Mouse (Mus musculus) hindbrain, embryonic 15.5 days (tissue): ENCODE results near the gene Tnrc6a. TPM values are rescaled to one million over a fixed set of nuclear protein-coding genes. Genes with fewer than 3 reads are reported as not detected.

ENCODE experiments used
- ATAC-seq: fragments of 200-750 bp; cut with Nextera tagmentation; 2 replicates; pipeline ENCODE4 v1.8.0; 2017; ENCODE audit warnings: low read depth, moderate number of reproducible peaks, moderate TSS enrichment; ENCODE audit not compliant: low FRiP score
- H3K27ac ChIP-seq: fragments of 300-500 bp; sonication (generic); replicated peaks from 2 replicates; pipeline ENCODE4 v1.5.1; 2015; ENCODE audit warnings: mild to moderate bottlenecking, inconsistent platforms
- H3K27me3 ChIP-seq: fragments of 300-500 bp; sonication (generic); 2 replicates; pipeline ENCODE4 v1.6.1; 2015; ENCODE audit warnings: control low read depth, inconsistent platforms
- H3K36me3 ChIP-seq: fragments of 300-500 bp; sonication (generic); 2 replicates; pipeline ENCODE4 v1.6.1; 2015; ENCODE audit warnings: control low read depth, inconsistent platforms
- H3K4me1 ChIP-seq: fragments of 300-500 bp; sonication (generic); replicated peaks from 2 replicates; pipeline ENCODE4 v1.6.1; 2015; ENCODE audit warnings: control low read depth, inconsistent platforms
- H3K4me2 ChIP-seq: fragments of 300-500 bp; sonication (generic); 2 replicates; pipeline ENCODE4 v1.6.1; 2015; ENCODE audit warnings: moderate library complexity, mild to moderate bottlenecking, inconsistent platforms
- H3K4me3 ChIP-seq: fragments of 300-500 bp; sonication (generic); 2 replicates; pipeline ENCODE4 v1.5.1; 2015; ENCODE audit warnings: mild to moderate bottlenecking, inconsistent platforms
- H3K9ac ChIP-seq: fragments of 300-500 bp; sonication (generic); 2 replicates; pipeline ENCODE4 v1.6.1; 2015; ENCODE audit warnings: inconsistent platforms
- H3K9me3 ChIP-seq: fragments of 300-500 bp; sonication (generic); 2 replicates; pipeline ENCODE4 v1.6.1; 2016; ENCODE audit warnings: control low read depth, inconsistent platforms
- WGBS: fragments of 180-500 bp; shearing (Covaris S2); methylation state at CpG from one replicate; pipeline ENCODE4 v1.1.7; 2015; 5-methylcytosine and 5-hydroxymethylcytosine counted together
- polyA plus RNA-seq: library from polyadenylated mRNA; unstranded; fragments of >200 nt; fragmentation: Nextera tagmentation; extraction: Ambion mirVana; gene quantifications from 2 replicates; pipeline ENCODE4 v1.2.1, GENCODE M21; 2015

Gene Tnrc6a
- polyA plus RNA-seq, 1 experiment from 2014 or later, result 47.4 TPM

DNA sequence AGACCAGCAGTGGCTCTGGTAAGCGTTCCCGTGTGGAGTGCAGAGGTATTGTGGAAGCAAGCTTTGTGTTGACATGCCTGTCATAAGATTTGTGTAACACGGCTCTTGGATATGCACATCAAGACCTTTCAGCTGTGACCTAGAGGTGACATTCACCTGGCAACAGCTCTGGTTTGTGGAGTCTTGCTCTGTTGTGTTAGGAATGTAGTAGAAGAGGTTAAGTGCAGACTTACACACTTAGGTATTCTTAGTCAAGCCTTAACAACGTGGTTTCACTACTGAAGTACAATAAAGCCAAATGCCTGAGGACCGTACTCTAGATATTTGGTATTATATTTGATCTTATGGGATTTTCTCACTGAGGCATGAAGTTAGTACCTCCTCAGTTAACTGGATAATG lies 48.4 kb downstream of the Tnrc6a start:
- Histone ChIP-seq H3K4me3 (no peak overlapping the region), H3K36me3 (peaks cover 73% of the 10 kb centered on the region), H3K27me3 (no peaks in the 10 kb centered on the region), H3K9me3 (no peaks in the 10 kb centered on the region), H3K4me2 (no peak overlapping the region), H3K9ac (no peak overlapping the region), H3K27ac (no peak overlapping the region), H3K4me1 (no peaks in the 10 kb centered on the region)
- no peak for ATAC-seq
- WGBS, result 89% methylated on average over 5 of the region's 5 CpGs

DNA sequence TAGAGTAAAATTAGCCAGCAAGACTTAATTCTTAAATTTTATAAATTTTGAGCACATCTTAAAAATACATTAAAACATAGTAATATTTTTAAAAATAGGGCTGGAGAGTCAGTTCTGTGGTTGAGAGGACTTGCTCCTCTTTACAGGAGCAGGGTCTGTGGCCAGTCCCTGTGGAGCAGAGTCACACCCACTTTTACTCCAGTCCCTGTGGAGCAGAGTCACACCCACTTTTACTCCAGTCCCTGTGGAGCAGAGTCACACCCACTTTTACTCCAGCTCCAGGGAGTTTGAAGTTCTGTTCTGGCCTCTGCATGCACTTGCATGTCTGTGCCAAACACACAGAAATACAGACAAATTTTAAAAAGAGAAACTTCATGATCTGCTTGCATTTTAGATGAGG lies 53.5 kb downstream of the Tnrc6a start:
- no peaks in the 10 kb centered on the region for H3K27me3 ChIP-seq
- H3K4me3 ChIP-seq, result no peak overlapping the region
- H3K9ac ChIP-seq, result no peak overlapping the region
- no peak overlapping the region for H3K4me2 ChIP-seq
- H3K27ac ChIP-seq, result no peak overlapping the region
- peaks cover 83% of the 10 kb centered on the region for H3K36me3 ChIP-seq
- H3K4me1 ChIP-seq, result no peaks in the 10 kb centered on the region
- no peak for ATAC-seq
- no peaks in the 10 kb centered on the region for H3K9me3 ChIP-seq

DNA sequence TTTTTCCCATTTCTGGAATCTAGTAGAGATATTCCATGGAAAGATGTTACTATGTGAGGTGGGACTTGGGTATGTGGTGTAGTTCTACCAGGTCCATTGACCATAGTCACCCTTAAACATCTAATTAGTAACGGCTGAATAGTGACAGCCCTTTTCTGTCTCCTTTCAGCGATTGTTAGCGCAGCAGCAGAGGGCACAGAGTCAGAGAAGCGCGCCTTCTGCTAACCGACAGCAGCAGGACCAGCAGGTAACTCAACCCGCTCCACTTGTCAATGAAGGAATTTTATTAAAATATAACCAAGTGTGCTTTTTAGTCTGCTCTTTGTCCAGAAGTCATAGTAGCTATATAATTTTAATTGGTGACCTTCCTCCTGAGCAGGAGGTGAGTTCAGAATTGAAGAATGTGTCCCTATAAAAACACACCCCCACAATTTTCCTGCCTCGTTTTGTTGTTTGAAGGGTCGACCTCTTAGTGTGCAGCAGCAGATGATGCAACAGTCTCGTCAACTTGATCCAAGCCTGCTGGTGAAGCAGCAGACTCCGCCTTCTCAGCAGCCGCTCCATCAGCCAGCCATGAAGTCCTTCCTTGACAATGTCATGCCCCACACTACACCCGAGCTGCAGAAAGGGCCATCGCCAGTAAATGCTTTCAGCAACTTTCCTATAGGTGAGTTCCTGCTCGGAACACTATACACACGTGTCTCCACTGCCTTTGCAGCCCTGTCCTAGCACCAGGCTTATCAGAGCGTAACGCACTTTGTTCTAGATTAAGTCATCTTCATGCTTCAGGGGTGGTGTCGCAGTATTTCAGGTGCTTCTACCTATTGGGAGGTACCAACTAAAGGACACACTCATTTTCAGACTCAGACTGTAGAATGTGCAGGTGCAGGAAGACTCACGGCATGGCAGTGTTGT lies 58.4 kb downstream of the Tnrc6a start:
- Histone ChIP-seq H3K36me3 (peaks cover 93% of the 10 kb centered on the region), H3K4me3 (no peak overlapping the region), H3K4me2 (no peak overlapping the region), H3K27ac (no peak overlapping the region), H3K9me3 (no peaks in the 10 kb centered on the region), H3K4me1 (no peaks in the 10 kb centered on the region), H3K27me3 (no peaks in the 10 kb centered on the region), H3K9ac (no peak overlapping the region)
- 87% methylated on average over 20 of the region's 20 CpGs for WGBS
- ATAC-seq, result no peak

DNA sequence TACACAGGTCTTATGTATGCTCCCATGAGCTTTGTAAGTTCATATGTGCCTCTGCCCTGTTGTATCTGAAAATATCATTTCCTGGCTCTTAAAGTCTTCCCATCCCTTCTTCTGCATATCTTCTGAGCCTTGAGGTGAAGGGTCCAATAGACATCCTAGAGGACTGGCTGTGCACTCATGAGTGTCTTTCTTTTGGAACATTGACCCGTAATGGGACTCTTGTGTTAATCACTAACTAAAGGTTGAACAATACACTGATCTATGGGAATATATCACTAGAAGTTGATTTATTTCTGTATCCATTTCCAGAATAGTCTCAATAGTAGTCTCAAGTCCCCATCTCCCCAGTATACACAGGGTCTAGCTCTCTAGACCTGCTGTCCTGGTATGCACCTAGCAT lies 61.2 kb downstream of the Tnrc6a start:
- no peaks in the 10 kb centered on the region for H3K4me1 ChIP-seq
- 91% methylated on average over 1 of the region's 1 CpGs for WGBS
- no peak for ATAC-seq

DNA sequence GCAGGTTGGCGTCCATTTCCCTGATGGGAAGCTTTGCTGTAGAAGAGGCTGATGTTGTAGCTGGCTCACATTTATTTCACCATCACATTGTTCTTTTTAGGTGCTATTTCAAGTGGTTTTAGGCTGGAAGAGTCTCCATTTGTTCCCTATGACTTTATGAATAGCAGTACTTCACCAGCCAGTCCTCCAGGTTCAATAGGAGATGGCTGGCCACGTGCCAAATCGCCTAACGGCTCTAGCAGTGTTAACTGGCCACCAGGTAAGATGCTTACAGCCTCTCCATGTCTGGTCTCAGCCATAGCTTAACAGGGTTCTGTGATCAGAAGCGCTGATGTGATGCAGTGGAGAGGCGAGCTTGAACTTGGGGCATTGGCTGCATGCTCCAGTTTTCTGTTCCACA lies 62.8 kb downstream of the Tnrc6a start:
- Histone ChIP-seq H3K4me3 (no peak overlapping the region), H3K4me2 (no peak overlapping the region), H3K9ac (no peak overlapping the region), H3K4me1 (no peaks in the 10 kb centered on the region), H3K27ac (no peak overlapping the region), H3K27me3 (no peaks in the 10 kb centered on the region), H3K9me3 (no peaks in the 10 kb centered on the region), H3K36me3 (peaks cover 94% of the 10 kb centered on the region)
- WGBS, result 89% methylated on average over 6 of the region's 6 CpGs
- no peak for ATAC-seq

More for the DNA sequence above, 61.2 kb downstream of the Tnrc6a start:
- no peak overlapping the region for H3K4me2 ChIP-seq
- no peak overlapping the region for H3K9ac ChIP-seq
- no peaks in the 10 kb centered on the region for H3K9me3 ChIP-seq
- H3K36me3 ChIP-seq, result peaks cover 95% of the 10 kb centered on the region
- H3K4me3 ChIP-seq, result no peak overlapping the region
- no peaks in the 10 kb centered on the region for H3K27me3 ChIP-seq
- H3K27ac ChIP-seq, result no peak overlapping the region

DNA sequence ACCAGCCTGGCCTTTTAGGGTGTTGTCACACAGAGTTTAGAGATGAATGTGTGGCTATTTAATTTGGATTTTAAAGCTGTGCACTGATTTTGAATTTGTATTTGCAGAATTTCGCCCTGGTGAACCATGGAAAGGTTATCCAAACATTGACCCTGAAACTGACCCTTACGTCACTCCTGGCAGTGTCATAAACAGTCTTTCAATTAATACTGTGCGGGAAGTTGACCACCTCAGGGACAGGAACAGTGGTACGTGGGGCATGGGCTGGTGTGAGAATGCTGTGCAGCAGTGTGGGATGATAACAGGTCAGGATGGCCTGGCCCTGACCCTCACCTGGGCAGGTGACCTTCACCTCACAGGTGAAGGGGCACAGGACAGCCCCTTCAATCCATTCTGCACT lies 63.6 kb downstream of the Tnrc6a start:
- H3K4me2 ChIP-seq, result no peak overlapping the region
- H3K36me3 ChIP-seq, result peaks cover 94% of the 10 kb centered on the region
- H3K9me3 ChIP-seq, result no peaks in the 10 kb centered on the region
- no peaks in the 10 kb centered on the region for H3K4me1 ChIP-seq
- H3K9ac ChIP-seq, result no peak overlapping the region
- no peak overlapping the region for H3K27ac ChIP-seq
- no peaks in the 10 kb centered on the region for H3K27me3 ChIP-seq
- H3K4me3 ChIP-seq, result no peak overlapping the region
- 89% methylated on average over 4 of the region's 4 CpGs for WGBS
- no peak for ATAC-seq

DNA sequence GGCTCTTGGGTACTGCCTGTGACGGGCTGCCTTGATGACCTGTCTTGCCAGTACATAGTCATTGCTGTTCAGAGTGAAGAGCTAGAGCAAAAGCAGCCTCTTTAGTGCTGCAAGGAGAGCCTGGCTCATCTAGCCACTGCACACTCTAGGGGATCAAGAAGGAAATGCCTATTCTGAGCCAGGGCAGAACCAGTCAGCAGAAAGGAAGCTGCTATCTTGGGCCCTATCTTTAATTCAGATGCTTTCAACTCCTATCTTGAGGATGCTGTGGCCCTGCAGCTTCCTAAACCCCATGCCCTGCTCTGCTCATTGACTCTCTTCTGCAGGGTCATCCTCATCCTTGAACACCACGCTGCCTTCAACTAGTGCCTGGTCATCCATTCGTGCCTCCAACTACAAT lies 64.8 kb downstream of the Tnrc6a start:
- no peak overlapping the region for H3K9ac ChIP-seq
- no peaks in the 10 kb centered on the region for H3K27me3 ChIP-seq
- H3K9me3 ChIP-seq, result no peaks in the 10 kb centered on the region
- no peak overlapping the region for H3K4me2 ChIP-seq
- H3K27ac ChIP-seq, result no peak overlapping the region
- peaks cover 94% of the 10 kb centered on the region for H3K36me3 ChIP-seq
- H3K4me1 ChIP-seq, result no peaks in the 10 kb centered on the region
- no peak overlapping the region for H3K4me3 ChIP-seq
- WGBS, result 90% methylated on average over 3 of the region's 3 CpGs
- no peak for ATAC-seq

DNA sequence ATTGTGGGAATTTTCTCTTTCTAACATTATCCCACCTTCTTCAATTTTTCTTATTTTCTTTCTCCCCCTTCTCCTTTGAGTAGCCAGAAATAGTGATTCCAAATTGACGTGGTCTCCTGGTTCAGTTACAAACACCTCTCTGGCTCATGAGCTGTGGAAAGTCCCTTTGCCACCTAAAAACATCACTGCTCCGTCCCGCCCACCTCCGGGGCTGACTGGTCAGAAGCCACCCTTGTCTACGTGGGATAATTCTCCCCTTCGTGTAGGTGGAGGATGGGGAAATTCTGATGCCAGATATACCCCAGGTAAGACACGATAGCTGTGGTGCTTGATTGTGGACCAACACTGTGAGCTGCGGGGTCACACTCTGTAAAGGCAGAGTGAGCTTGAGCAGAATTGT lies 66.1 kb downstream of the Tnrc6a start:
- no peak overlapping the region for H3K4me3 ChIP-seq
- H3K4me2 ChIP-seq, result no peak overlapping the region
- ATAC-seq, result no peak
- H3K9me3 ChIP-seq, result no peaks in the 10 kb centered on the region
- H3K27me3 ChIP-seq, result no peaks in the 10 kb centered on the region
- no peaks in the 10 kb centered on the region for H3K4me1 ChIP-seq
- H3K27ac ChIP-seq, result no peak overlapping the region
- H3K36me3 ChIP-seq, result peaks cover 89% of the 10 kb centered on the region
- WGBS, result 98% methylated on average over 8 of the region's 8 CpGs
- H3K9ac ChIP-seq, result no peak overlapping the region

DNA sequence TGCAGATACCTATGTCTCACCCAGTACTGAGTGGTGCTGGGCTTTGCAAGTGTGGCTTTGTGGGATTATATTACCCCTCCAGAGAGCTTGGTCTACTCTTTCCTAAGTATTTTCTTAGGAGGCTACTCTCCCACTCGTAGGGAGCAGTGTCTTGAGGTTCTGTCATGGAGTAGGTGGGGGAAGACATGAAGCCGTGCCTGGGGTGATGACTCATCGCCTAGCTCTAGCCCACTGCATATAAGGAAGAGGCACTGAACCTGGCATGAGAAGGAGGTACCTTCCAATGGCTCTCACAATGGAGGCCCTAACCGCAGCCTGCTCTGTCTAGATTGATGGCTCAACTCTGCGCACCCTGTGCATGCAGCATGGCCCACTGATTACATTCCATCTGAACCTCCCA lies 68.0 kb downstream of the Tnrc6a start:
- no peak; the same call in 1 of the 2 replicates for ATAC-seq

DNA sequence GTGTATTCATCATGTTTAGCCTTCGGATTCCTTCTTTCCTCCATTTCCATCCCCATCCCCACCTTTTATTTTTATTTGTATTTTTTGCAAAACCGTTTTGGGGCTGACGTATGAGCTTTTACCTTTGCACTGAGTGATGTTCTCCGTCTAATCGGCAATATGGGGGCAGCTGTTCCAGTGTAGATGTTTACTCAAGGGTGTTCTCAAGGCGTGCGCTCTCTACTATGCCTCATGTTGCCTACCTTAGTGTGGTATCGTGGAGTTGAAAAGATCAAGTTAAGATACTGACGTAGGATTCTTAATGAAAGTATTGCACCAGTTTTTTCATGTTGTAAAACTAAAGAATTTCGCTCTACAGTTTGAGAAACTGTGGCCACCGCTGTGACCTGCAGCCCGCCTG lies 69.5 kb downstream of the Tnrc6a start:
- 95% methylated on average over 12 of the region's 12 CpGs for WGBS
- no peak overlapping the region for H3K9ac ChIP-seq
- no peaks in the 10 kb centered on the region for H3K27me3 ChIP-seq
- H3K4me2 ChIP-seq, result no peak overlapping the region
- no peaks in the 10 kb centered on the region for H3K4me1 ChIP-seq
- H3K9me3 ChIP-seq, result no peaks in the 10 kb centered on the region
- H3K27ac ChIP-seq, result no peak overlapping the region
- peaks cover 60% of the 10 kb centered on the region for H3K36me3 ChIP-seq
- no peak overlapping the region for H3K4me3 ChIP-seq
- no peak for ATAC-seq

More for the DNA sequence above, 68.0 kb downstream of the Tnrc6a start:
- Histone ChIP-seq H3K27me3 (no peaks in the 10 kb centered on the region), H3K4me2 (no peak overlapping the region), H3K27ac (no peak overlapping the region), H3K4me1 (no peaks in the 10 kb centered on the region), H3K4me3 (no peak overlapping the region), H3K36me3 (peaks cover 73% of the 10 kb centered on the region), H3K9ac (no peak overlapping the region), H3K9me3 (no peaks in the 10 kb centered on the region)
- WGBS, result 95% methylated on average over 5 of the region's 5 CpGs

DNA sequence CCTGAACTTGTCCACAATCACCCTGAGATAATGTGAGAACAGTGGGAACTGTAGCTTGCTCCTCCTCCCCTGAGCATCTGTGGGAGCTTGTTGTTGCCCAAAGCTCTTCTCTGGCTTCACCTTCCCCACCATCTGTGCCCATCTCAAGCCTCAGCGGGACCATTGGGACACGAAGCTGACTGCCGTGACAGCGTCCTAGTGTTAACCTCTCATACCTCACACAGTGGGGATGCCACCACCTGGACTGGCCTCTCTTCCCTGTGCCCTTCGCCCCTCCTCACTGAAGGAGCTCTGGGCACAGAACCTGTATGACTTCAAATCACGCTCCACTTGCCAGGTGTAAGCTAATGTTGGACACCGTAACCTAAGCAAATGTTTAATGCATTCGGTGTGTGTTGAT lies 71.0 kb downstream of the Tnrc6a start:
- Histone ChIP-seq H3K36me3 (peaks cover 46% of the 10 kb centered on the region), H3K4me2 (no peak overlapping the region), H3K4me3 (no peak overlapping the region), H3K27me3 (no peaks in the 10 kb centered on the region), H3K27ac (no peak overlapping the region), H3K9me3 (no peaks in the 10 kb centered on the region), H3K4me1 (no peaks in the 10 kb centered on the region), H3K9ac (no peak overlapping the region)
- WGBS, result 94% methylated on average over 8 of the region's 8 CpGs
- ATAC-seq, result no peak

DNA sequence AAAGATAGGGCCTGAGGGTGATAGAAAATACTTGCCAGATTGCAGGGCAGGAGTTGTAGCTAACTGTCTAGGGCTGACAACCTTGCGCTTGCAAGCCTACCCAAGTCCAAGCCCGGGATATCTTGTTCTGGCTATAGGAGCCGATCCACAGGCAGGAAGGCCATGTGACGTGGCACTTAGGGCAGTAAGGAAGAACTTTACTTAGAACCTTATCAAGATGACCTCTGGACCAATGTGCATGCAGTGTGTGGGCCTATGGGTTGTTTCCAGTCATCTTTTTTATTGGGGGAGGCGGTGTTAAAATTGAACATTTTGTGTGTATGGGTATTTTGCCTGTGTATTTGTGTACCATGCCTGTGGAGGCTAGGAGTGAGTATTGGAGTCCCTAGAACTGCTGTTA lies 72.7 kb downstream of the Tnrc6a start:
- Histone ChIP-seq H3K4me2 (no peak overlapping the region), H3K36me3 (peaks cover 30% of the 10 kb centered on the region), H3K9me3 (no peaks in the 10 kb centered on the region), H3K27me3 (no peaks in the 10 kb centered on the region), H3K4me1 (no peaks in the 10 kb centered on the region), H3K4me3 (no peak overlapping the region), H3K27ac (no peak overlapping the region), H3K9ac (no peak overlapping the region)
- WGBS, result 96% methylated on average over 5 of the region's 5 CpGs
- ATAC-seq, result no peak

DNA sequence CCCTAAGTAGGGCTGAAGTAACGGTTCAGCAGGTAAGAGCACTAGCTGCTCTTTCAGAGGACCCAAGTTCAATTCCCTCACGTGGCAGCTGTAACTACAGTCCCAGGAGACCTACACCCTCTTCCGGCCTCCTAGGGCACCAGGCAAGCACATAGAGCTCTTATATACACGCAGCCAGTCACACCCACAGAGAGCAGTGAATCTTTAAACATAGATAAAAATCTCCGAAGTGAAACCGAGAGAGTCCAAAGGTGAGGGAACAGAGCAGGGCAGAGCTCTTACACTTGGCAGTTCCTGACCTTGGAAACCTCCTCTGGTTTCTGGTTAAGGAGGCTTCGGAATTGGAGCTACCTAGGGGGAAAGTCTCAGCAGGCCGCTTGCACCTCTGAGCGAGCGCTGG lies 75.0 kb downstream of the Tnrc6a start:
- Histone ChIP-seq H3K4me3 (no peak overlapping the region), H3K36me3 (peaks cover 10% of the 10 kb centered on the region), H3K9me3 (no peaks in the 10 kb centered on the region), H3K27ac (no peak overlapping the region), H3K4me2 (no peak overlapping the region), H3K27me3 (no peaks in the 10 kb centered on the region), H3K9ac (no peak overlapping the region), H3K4me1 (no peaks in the 10 kb centered on the region)
- no peak for ATAC-seq
- 75% methylated on average over 10 of the region's 10 CpGs for WGBS
